Mouse (Mus musculus): ENCODE measurements at regions not wholly inside any gene's neighbourhood (a gene's known extent, or its start where the extent isn't known, plus 50 kb on each side); places are given as distances from the start of the nearest gene placed in this dataset.

DNA sequence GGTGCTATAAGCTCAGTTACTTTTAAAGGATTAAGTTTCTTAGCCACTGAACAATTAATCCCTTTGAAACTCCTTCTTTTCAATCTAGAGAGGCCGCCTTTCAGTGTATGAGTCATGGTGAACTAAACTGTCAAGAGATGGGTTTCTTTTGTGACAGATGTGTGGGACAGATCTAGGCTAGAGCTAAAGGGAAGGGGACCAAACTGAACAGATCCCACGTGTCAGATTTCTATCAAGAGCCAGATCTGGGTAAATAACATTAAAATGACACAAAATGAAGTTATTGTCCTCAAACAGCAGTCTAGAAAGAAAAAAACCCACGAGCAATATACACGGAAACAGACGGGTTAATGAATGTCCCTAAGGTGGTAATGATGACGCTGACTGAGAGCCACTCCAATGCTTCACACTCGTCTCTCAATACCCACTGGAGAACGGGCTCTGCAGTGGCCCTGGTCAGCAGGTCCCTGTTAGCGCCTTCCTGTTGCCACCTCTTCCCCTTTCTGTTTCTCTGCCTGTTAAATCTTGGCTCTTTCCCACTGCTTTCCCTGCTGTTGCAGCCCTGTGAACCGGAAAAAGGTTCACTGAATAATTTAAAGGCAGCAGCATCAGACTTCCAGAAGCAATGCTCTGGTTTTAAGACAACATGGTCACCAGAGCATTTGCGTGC, 52.7 kb upstream of the Rab3gap2 start:
- no peak for DNase-seq

- DNase-seq: peak; percentile 30
Observed at GRCm38 (mm10) chr1:185150431-185151129, 53.3 kb upstream of the Rab3gap2 start.

DNA sequence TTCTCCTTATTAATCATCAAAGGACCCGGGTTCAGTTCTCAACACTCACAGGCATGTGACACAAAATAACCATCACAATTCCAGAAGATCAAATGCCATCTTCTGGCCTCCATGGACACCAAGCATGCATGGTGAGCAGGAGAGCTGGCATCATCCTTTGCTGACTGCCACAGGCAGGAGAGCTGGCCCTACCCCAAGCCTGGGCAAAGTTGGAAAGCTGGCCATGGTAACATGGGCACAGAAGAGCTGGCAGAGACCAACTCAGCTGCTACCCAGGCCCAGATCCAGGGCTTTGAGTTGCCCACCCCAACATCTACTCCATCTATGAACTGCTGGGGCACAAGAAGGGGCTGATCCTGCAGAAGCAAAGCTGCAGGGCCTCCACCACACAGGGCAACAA, 59.1 kb upstream of the Rab3gap2 start:
- no peak for DNase-seq

GRCm38 (mm10) chr1:185144006-185144405, 59.9 kb upstream of the Rab3gap2 start:
- no peak for DNase-seq

GRCm38 (mm10) chr1:185140317-185140716, 63.6 kb upstream of the Rab3gap2 start:
- DNase-seq: no peak

GRCm38 (mm10) chr1:185128209-185128608, 75.7 kb upstream of the Rab3gap2 start:
- DNase-seq: no peak

- no peak for DNase-seq
Observed at GRCm38 (mm10) chr1:185125737-185126286, 78.1 kb upstream of the Rab3gap2 start.

- DNase-seq: no peak
Observed at GRCm38 (mm10) chr1:185121552-185121951, 82.4 kb upstream of the Rab3gap2 start.

DNA sequence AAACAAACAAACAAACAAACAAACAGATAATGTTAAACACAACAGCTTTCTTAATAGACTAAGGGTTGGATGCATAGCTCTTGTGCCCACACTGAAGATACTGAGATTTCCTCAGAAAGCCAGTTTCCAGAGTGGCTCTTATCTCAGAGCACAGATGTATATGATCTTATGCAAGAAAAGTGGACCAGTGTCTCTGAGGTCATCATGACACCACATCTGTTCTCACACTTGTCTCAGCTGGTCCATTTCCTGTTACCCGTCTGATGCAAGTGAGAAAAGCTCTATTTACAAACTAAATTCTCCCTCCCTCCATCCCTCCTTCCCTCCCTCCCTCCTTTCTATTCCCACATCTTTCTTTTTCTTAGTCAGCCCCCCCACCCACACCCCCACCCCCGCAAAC, 83.5 kb upstream of the Rab3gap2 start:
- DNase-seq: no peak

DNA sequence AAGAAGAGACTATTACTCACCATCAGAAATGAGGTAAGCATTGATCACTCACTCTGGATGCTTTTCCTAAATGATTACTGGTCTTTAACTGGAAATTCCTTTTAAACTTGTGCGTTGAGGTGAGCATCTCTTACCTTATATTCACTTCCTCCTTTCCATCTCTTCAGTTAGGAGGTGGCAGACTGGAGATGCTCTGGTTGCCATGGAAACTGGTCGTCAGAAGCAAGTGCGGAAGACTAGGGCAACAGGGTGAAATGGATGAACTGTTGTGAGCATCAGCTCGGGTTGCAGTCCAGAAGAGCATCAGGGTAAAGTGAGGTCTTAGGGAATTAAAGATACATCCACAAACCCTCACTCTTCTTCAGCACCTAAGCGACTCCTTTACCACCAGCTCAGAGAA, 86.2 kb upstream of the Rab3gap2 start:
- no peak for DNase-seq

- no peak for DNase-seq
Observed at GRCm38 (mm10) chr1:185113687-185114086, 90.2 kb upstream of the Rab3gap2 start.

- no peak for DNase-seq
Observed at GRCm38 (mm10) chr1:185112017-185112399, 91.9 kb upstream of the Rab3gap2 start.

- DNase-seq: no peak
Observed at GRCm38 (mm10) chr1:185111347-185112016, 92.4 kb upstream of the Rab3gap2 start.

GRCm38 (mm10) chr1:185104945-185105884, 98.7 kb upstream of the Rab3gap2 start:
- no peak for DNase-seq

GRCm38 (mm10) chr1:185103803-185104202, 100.1 kb upstream of the Rab3gap2 start:
- no peak for DNase-seq

DNA sequence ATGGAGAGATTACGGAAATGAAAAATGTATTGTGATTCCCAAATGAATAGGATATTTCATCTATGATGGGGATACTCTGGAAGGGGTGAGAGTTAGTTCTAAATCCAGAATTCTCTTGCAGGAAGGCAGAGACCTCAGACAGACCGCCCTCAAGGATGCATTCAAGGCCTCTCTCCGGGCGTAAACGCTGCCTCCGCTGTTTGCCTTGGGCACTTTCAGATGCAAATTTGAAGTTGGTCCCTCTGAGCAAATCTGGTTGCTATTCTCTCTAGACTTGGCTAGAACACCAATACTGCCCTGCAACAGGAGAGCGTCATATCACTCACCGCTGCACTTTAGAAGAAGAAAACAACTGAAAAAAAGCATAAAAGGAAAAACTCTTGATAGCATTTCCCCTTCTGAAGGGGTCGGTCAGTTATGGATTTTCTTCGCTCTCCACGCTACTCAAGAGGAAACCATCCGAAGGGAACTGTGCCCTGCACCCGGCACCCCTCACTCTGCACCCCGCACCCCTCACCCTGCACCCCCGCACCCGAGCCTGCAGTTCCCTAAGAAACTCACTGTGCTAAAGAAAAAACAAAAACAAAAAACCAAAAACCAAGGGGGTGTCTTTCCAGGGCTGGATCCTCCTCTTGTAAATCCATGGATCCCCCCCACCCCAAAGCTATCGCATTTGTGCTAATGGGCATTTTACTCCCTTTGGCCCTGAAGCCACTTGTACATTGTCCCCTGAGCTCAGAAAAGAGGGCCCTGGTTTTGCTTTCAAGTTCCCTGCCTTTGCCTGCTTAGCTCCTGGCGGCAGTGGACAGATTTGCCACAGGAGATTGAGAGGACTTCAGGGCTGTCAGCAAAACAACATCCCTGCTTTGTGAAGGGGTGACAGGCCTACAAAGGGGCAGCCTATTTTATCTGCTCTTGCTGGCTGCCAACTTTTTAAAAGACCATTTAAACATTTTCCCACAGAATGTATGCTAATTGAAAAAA, 99.9 kb upstream of the Mark1 start:
- DNase-seq: no peak

DNA sequence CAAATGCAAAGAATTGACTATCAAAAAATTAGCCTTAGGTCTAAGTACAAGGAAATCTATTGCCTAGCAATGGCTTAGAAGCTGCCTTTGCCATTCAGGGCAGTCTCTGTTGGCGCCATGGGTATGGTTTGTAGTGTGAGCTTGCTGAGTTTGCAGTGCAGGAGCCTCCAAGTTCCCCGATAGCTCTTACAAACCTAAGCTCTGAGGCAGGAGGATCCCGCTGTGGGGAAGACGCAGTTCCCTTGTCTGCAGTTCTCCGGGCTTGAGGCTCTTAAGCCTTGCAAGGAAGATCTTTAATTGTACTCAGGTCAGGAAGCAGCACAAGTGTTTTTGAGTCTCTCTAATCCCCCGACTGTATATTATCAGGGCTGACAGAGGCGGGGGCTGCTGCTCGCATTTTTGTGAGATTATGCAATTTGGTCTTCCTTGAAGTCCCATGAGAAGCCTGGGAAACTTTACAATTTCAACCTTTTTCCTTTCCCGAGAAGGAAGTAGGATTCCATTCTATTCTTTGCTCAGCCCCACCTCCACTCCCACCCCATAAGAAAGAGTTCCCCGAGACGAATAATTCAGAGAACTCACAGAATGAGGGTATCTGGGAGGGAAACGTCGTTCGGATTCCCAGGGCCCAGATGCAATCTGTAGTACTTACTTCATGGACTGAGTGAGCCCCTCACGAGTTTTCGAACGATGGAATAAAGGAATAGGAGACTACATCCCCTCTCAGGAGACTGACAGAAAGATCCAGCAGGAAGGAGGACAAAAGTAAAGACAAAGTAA, 99.0 kb upstream of the Mark1 start:
- DNase-seq: no peak

GRCm38 (mm10) chr1:185096741-185097140, 97.4 kb upstream of the Mark1 start:
- no peak for DNase-seq

DNA sequence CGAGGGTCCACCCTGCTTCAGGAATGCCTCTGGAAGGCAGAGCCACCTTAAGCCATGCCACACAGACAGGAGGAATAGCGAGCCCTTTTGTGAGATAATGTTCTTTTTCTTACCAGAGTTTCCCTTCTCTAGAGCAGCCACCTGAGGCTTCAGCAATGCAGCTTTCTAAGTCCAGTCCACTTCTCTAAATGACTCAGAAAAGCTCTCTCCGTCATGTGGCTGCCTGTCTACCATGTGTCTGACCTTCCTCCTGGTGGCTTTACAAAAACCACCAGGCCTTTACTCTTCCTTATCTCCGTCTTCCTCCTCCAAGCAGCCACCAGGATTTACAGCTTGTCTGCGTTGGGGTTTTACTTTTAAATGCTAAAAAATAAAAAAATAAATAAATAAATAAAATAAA, 93.4 kb upstream of the Mark1 start:
- no peak for DNase-seq

GRCm38 (mm10) chr1:185091816-185092558, 92.6 kb upstream of the Mark1 start:
- DNase-seq: no peak

Measured in right cerebral cortex, adult 18-20 months (tissue).